Mouse (Mus musculus) heart, embryonic 11.5 days (tissue): ENCODE measurements around the gene Mss51. TPM values are rescaled to one million over a fixed set of nuclear protein-coding genes. Genes with fewer than 3 reads are reported as not detected.
A peak's percentile ranks its signal among the peaks of the same experiment; 100 is the strongest.

Experiments
- ATAC-seq: fragments of 200-750 bp; cut with Nextera tagmentation; replicated peaks from 2 replicates; pipeline ENCODE4 v1.8.0; 2017; ENCODE audit warnings: moderate library complexity; ENCODE audit not compliant: insufficient number of reproducible peaks, low FRiP score, low TSS enrichment
- H3K27ac ChIP-seq: fragments of 300-500 bp; sonication (generic); 2 replicates; pipeline ENCODE4 v1.5.1; 2014; ENCODE audit warnings: mild to moderate bottlenecking, low read depth, low read length
- H3K27me3 ChIP-seq: fragments of 300-500 bp; sonication (generic); 2 replicates; pipeline ENCODE4 v1.6.1; 2014; ENCODE audit warnings: mild to moderate bottlenecking, low read length, mixed read lengths; ENCODE audit not compliant: control insufficient read depth, insufficient read depth
- H3K36me3 ChIP-seq: fragments of 300-500 bp; sonication (generic); 2 replicates; pipeline ENCODE4 v1.6.1; 2014; ENCODE audit warnings: mild to moderate bottlenecking, low read length, moderate library complexity, mixed read lengths; ENCODE audit not compliant: control insufficient read depth, insufficient read depth
- H3K4me1 ChIP-seq: fragments of 300-500 bp; sonication (generic); 2 replicates; pipeline ENCODE4 v1.6.1; 2014; ENCODE audit warnings: low read length; ENCODE audit not compliant: control insufficient read depth, insufficient read depth
- H3K4me2 ChIP-seq: fragments of 300-500 bp; sonication (generic); 2 replicates; pipeline ENCODE4 v1.6.1; 2014; ENCODE audit warnings: mild to moderate bottlenecking, moderate library complexity
- H3K4me3 ChIP-seq: fragments of 300-500 bp; sonication (generic); 2 replicates; pipeline ENCODE4 v1.5.1; 2014; ENCODE audit warnings: low read depth, low read length
- H3K9ac ChIP-seq: fragments of 300-500 bp; sonication (generic); 2 replicates; pipeline ENCODE4 v1.6.1; 2014; ENCODE audit warnings: mild to moderate bottlenecking, low read depth, low read length, moderate library complexity
- H3K9me3 ChIP-seq: fragments of 300-500 bp; sonication (generic); replicated peaks from 2 replicates; pipeline ENCODE4 v1.6.1; 2016; ENCODE audit warnings: low read length; ENCODE audit not compliant: control insufficient read depth
- WGBS: fragments of 180-500 bp; shearing (Covaris S2); extraction: QIAGEN DNeasy Blood & Tissue Kit; methylation state at CpG from one replicate; pipeline ENCODE4 v1.1.7; 2014; ENCODE audit not compliant: insufficient replicate concordance; 5-methylcytosine and 5-hydroxymethylcytosine counted together
- polyA plus RNA-seq: library from polyadenylated mRNA; unstranded; fragments of >200 nt; fragmentation: Nextera tagmentation; extraction: Ambion mirVana; gene quantifications from 2 replicates; pipeline ENCODE4 v1.2.1, GENCODE M21; 2014

Gene Mss51
- polyA plus RNA-seq, 1 experiment from 2014 or later, result 1.1 TPM

GRCm38 (mm10) chr14:20477261-20478025 is 19.3 kb downstream of the Mss51 start:
- Histone ChIP-seq H3K36me3 (no peaks in the 10 kb centered on the region), H3K9ac (0 out of 2 replicates have a peak overlapping the region, but pooled peaks have one; percentile 10), H3K4me3 (no peak overlapping the region), H3K27me3 (no peaks in the 10 kb centered on the region), H3K9me3 (no peaks in the 10 kb centered on the region), H3K4me2 (no peak overlapping the region), H3K4me1 (peaks cover 13% of the 10 kb centered on the region), H3K27ac (no peak overlapping the region)
- 71% methylated on average over 4 of the region's 4 CpGs for WGBS
- ATAC-seq, result no peak

GRCm38 (mm10) chr14:20460216-20460615 is 36.5 kb downstream of the Mss51 start:
- WGBS, result 74% methylated on average over 14 of the region's 14 CpGs
- peaks cover 28% of the 10 kb centered on the region for H3K36me3 ChIP-seq
- no peaks in the 10 kb centered on the region for H3K27me3 ChIP-seq
- H3K4me3 ChIP-seq, result no peak overlapping the region
- no peak for ATAC-seq
- no peaks in the 10 kb centered on the region for H3K4me1 ChIP-seq
- H3K27ac ChIP-seq, result no peak overlapping the region
- no peak overlapping the region for H3K4me2 ChIP-seq
- no peak overlapping the region for H3K9ac ChIP-seq
- H3K9me3 ChIP-seq, result no peaks in the 10 kb centered on the region

DNA sequence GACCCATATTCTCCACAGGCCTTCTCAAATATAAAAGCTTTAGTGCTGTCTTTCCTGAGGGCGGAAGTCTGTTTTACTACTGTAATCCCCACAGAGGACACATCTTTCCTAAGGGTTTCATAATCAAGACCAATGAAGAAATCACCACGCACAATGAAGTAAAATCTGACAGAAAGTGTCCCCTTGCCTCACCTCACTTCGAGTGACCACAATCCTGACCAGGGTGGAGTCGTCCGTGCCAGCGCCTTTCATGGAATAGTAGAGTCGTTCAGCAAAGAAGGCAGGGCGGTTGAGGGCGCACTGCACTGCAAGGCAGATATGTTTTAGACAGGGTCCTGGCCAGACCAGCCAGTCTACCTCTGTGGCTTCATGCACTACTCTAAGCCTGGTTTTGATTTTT is 38.3 kb downstream of the Mss51 start:
- Histone ChIP-seq H3K36me3 (peaks cover 22% of the 10 kb centered on the region), H3K4me1 (no peaks in the 10 kb centered on the region), H3K9me3 (no peaks in the 10 kb centered on the region), H3K4me3 (no peak overlapping the region), H3K27me3 (no peaks in the 10 kb centered on the region), H3K9ac (no peak overlapping the region), H3K27ac (no peak overlapping the region), H3K4me2 (no peak overlapping the region)
- 94% methylated on average over 9 of the region's 9 CpGs for WGBS
- no peak for ATAC-seq

DNA sequence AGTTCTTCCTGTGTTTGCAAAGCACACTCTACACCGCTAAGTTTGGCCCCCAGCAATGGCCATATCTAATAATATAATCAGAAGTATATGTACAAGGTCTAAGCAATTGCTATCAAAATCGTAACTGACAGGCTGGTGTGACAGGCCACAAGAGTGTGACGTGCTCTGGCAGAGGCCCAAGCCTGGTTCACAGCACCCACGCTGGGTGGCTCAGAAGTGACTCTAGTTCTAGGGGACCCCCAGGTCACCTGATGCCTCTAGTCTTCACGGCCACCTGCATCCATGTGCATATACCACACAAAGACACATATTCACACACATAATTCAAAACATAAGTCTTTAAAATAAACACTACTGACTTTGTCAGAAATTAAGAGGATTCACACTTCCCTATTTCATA is 43.8 kb downstream of the Mss51 start:
- H3K4me2 ChIP-seq, result no peak overlapping the region
- H3K9ac ChIP-seq, result no peak overlapping the region
- ATAC-seq, result no peak
- 91% methylated on average over 5 of the region's 5 CpGs for WGBS
- H3K9me3 ChIP-seq, result no peaks in the 10 kb centered on the region
- no peak overlapping the region for H3K4me3 ChIP-seq
- H3K4me1 ChIP-seq, result no peaks in the 10 kb centered on the region
- peaks cover 7% of the 10 kb centered on the region for H3K36me3 ChIP-seq
- H3K27me3 ChIP-seq, result no peaks in the 10 kb centered on the region
- H3K27ac ChIP-seq, result no peak overlapping the region

DNA sequence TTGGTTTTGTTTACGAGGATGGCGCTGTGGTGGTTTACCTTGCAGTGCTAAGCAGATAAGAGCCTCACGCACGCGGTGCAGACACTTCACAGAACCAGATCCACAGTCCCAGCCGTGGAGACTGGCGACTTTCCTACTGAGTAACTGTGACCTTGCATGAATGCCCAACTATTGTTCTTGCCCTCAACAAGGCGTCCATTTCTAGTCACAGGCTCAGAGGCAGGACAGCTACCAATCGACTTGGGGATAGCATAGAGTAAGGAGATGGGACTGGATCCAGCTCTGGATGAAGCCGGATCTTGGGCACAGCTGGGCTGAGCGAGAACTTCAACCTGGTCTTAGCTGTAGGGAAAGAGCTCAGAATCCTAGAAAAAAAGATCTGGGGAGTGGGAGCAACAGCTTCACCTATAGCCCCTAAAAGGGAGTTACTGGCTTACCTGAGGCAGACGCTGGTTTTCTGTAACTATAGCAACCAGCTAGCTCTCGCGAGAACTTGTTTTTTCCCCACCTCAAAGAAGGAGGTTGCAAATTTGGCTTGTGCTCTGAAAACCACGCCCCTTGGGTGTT is 44.9 kb downstream of the Mss51 start, which contains the start of gene Cfap70:
TSS of gene Cfap70 (minus strand) at position 462 of the 567 bp plus-strand sequence.
- ATAC-seq, result no peak
- WGBS, result 3% methylated on average over 15 of the region's 15 CpGs
- Histone ChIP-seq H3K4me2 (peak within 1 kb of the TSS; percentile 76), H3K27me3 (no peaks in the 10 kb centered on the region), H3K36me3 (peaks cover 7% of the 10 kb centered on the region), H3K9me3 (no peaks in the 10 kb centered on the region), H3K27ac (no peak within 1 kb of the TSS), H3K9ac (peak within 1 kb of the TSS; percentile 66), H3K4me3 (peak within 1 kb of the TSS; percentile 41), H3K4me1 (no peaks in the 10 kb centered on the region)

- no peaks in the 10 kb centered on the region for H3K27me3 ChIP-seq
- peak overlapping the region; percentile 76 for H3K4me2 ChIP-seq
- H3K4me1 ChIP-seq, result no peaks in the 10 kb centered on the region
- H3K4me3 ChIP-seq, result peak overlapping the region; percentile 41
- no peak for ATAC-seq
- peak overlapping the region; percentile 66; the same call in 1 of the 2 replicates for H3K9ac ChIP-seq
- H3K9me3 ChIP-seq, result no peaks in the 10 kb centered on the region
- H3K27ac ChIP-seq, result no peak overlapping the region
- WGBS, result 12% methylated on average over 2 of the region's 2 CpGs
- peaks cover 6% of the 10 kb centered on the region for H3K36me3 ChIP-seq
Measured at GRCm38 (mm10) chr14:20451302-20451701, 45.4 kb downstream of the Mss51 start.

GRCm38 (mm10) chr14:20447209-20447608 is 49.5 kb downstream of the Mss51 start:
- Histone ChIP-seq H3K4me2 (no peak overlapping the region), H3K27me3 (no peaks in the 10 kb centered on the region), H3K4me1 (no peaks in the 10 kb centered on the region), H3K27ac (no peak overlapping the region), H3K4me3 (no peak overlapping the region), H3K9ac (no peak overlapping the region), H3K36me3 (no peaks in the 10 kb centered on the region), H3K9me3 (no peaks in the 10 kb centered on the region)
- no peak for ATAC-seq
- 64% methylated on average over 12 of the region's 12 CpGs for WGBS

DNA sequence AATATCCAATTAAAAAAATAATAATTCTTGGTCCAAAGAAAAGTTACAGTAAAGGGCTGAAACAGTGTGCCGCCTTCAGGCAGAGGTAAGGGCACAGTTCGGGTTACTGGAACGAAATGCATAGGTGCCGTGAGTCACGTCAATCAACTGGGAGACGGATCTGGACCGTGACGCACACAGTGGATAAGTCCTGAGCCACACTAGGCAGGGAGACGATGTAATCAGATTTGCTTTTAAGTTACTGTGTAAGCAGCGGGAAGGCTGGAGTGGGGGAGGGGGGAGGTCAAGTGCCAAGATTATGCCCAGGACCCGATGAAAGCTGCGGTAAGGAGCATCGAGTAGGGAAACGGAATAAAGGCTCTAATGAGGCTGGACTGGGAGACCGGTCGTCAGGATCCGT is 54.4 kb downstream of the Mss51 start:
- no peaks in the 10 kb centered on the region for H3K27me3 ChIP-seq
- no peaks in the 10 kb centered on the region for H3K9me3 ChIP-seq
- no peak overlapping the region for H3K9ac ChIP-seq
- no peaks in the 10 kb centered on the region for H3K4me1 ChIP-seq
- no peaks in the 10 kb centered on the region for H3K36me3 ChIP-seq
- H3K4me2 ChIP-seq, result peak overlapping the region; percentile 43
- no peak overlapping the region for H3K27ac ChIP-seq
- ATAC-seq, result no peak
- 44% methylated on average over 17 of the region's 17 CpGs for WGBS
- H3K4me3 ChIP-seq, result no peak overlapping the region

GRCm38 (mm10) chr14:20436976-20437375 is 59.7 kb downstream of the Mss51 start:
- Histone ChIP-seq H3K4me1 (no peaks in the 10 kb centered on the region), H3K4me3 (no peak overlapping the region), H3K27me3 (no peaks in the 10 kb centered on the region), H3K9ac (no peak overlapping the region), H3K4me2 (no peak overlapping the region), H3K36me3 (no peaks in the 10 kb centered on the region), H3K27ac (no peak overlapping the region), H3K9me3 (no peaks in the 10 kb centered on the region)
- 63% methylated on average over 6 of the region's 6 CpGs for WGBS
- ATAC-seq, result no peak
